Mouse (Mus musculus) CD4-positive, CD25-positive, alpha-beta regulatory T cell, adult 4 months (primary cell): Measurements from ENCODE around the gene Ifitm10. TPM values are rescaled to one million over a fixed set of nuclear protein-coding genes. Genes with fewer than 3 reads are reported as not detected.
"Not testable (repeated sequence)": the region's sequence is repeated elsewhere in the genome, so short reads cannot be mapped to it uniquely, and the experiment has no call there.

Source experiments
- ATAC-seq: one replicate; pipeline ENCODE4 v1.8.0; 2017
- polyA plus RNA-seq, 2 experiments: library from polyadenylated mRNA; unstranded; fragments of 100-300 nt; shearing (Covaris generic); gene quantifications; one replicate each; pipeline ENCODE4 v1.2.1; 2017

Ifitm10 gene
- polyA plus RNA-seq, 2 experiments from 2014 or later = 0.91 TPM; not detected in 1

GRCm38 (mm10) chr7:142360743-142361142 is 12.8 kb downstream of the Ifitm10 start:
- ATAC-seq = no peak

GRCm38 (mm10) chr7:142359129-142359528 is 14.4 kb downstream of the Ifitm10 start:
- ATAC-seq = no peak

GRCm38 (mm10) chr7:142357566-142357965 is 16.0 kb downstream of the Ifitm10 start:
- ATAC-seq = no peak

- ATAC-seq = no peak
Observed at GRCm38 (mm10) chr7:142354661-142355233, 18.8 kb downstream of the Ifitm10 start.

GRCm38 (mm10) chr7:142353854-142354253 is 19.7 kb downstream of the Ifitm10 start:
- ATAC-seq = peak; percentile 89

GRCm38 (mm10) chr7:142351569-142351968 is 22.0 kb downstream of the Ifitm10 start:
- peak; percentile 79 for ATAC-seq

GRCm38 (mm10) chr7:142349308-142349961 is 24.1 kb downstream of the Ifitm10 start:
- ATAC-seq = no peak

- no peak for ATAC-seq
Observed at GRCm38 (mm10) chr7:142347542-142347941, 26.0 kb downstream of the Ifitm10 start.

- ATAC-seq = no peak
Observed at GRCm38 (mm10) chr7:142342247-142342640, 31.3 kb downstream of the Ifitm10 start.

GRCm38 (mm10) chr7:142341564-142342246 is 31.8 kb downstream of the Ifitm10 start:
- peak; percentile 56 for ATAC-seq

GRCm38 (mm10) chr7:142340269-142340970 is 33.1 kb downstream of the Ifitm10 start:
- peak; percentile 60 for ATAC-seq

- no peak for ATAC-seq
Observed at GRCm38 (mm10) chr7:142335151-142335550, 38.4 kb downstream of the Ifitm10 start.

GRCm38 (mm10) chr7:142334246-142334645 is 39.3 kb downstream of the Ifitm10 start:
- ATAC-seq = peak; percentile 76

GRCm38 (mm10) chr7:142332741-142333140 is 40.8 kb downstream of the Ifitm10 start:
- not testable (repeated sequence) for ATAC-seq

GRCm38 (mm10) chr7:142331281-142331680 is 42.3 kb downstream of the Ifitm10 start:
- ATAC-seq = no peak

- ATAC-seq = no peak
Observed at GRCm38 (mm10) chr7:142330271-142330724, 43.3 kb downstream of the Ifitm10 start.

- ATAC-seq = no peak
Observed at GRCm38 (mm10) chr7:142328507-142328906, 45.0 kb downstream of the Ifitm10 start.

GRCm38 (mm10) chr7:142326714-142327445 is 46.7 kb downstream of the Ifitm10 start:
- ATAC-seq = no peak

GRCm38 (mm10) chr7:142323396-142324117 is 50.0 kb downstream of the Ifitm10 start:
- no peak for ATAC-seq

GRCm38 (mm10) chr7:142322641-142323040 is 50.9 kb downstream of the Ifitm10 start:
- ATAC-seq = no peak

GRCm38 (mm10) chr7:142321637-142322306 is 51.8 kb downstream of the Ifitm10 start:
- ATAC-seq = not testable (repeated sequence)
